Mouse (Mus musculus) adrenal gland, adult 8-10 months (tissue): ENCODE results near the gene Atxn1. TPM values are rescaled to one million over a fixed set of nuclear protein-coding genes. Genes with fewer than 3 reads are reported as not detected.
A peak's percentile ranks its signal among the peaks of the same experiment; 100 is the strongest.

Experiments used
- DNase-seq: peaks from one replicate; pipeline ENCODE4 v3.0.0; 2022
- total RNA-seq, 4 experiments: library from RNA; stranded (reverse); gene quantifications; 2 replicates each; pipeline ENCODE4 v1.2.4; 2022

The Atxn1 gene
- total RNA-seq, 4 experiments from 2014 or later = 32.0 to 59.9 (median 48.1) TPM

- DNase-seq = no peak
Observed at GRCm38 (mm10) chr13:45861098-45861580, 103.7 kb downstream of the Atxn1 start.

DNA sequence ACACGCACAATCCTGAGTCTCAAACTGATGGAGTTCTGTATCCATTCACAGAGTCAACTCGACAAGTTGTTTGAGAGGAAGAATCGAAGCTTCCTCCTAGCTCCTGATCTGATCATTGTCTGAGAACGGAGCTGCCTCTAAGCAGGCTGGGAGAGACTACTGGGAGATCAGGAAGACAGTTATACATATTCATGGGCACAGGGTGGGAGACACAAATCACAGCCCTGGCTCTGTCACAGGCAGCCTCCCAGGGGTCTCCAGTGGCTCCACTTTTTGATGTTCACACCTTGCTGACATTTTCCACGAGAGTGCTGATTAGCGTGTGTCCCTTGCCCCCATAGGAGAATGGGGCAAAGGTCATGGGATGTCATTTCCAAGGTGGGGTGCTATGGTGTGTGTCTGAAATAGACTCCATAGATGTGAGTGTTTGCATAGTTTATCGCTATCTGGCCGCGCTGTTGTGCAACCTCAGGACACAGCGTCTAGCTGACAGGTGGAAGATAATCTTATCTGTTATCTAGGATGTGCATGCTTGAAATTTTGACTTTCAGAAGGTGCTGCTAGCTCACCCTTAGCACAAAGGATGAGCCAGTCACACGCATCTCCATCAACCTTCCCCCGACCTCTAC is 105.6 kb downstream of the Atxn1 start:
- DNase-seq = no peak

- DNase-seq = no peak
Observed at GRCm38 (mm10) chr13:45857416-45857815, 107.4 kb downstream of the Atxn1 start.

DNA sequence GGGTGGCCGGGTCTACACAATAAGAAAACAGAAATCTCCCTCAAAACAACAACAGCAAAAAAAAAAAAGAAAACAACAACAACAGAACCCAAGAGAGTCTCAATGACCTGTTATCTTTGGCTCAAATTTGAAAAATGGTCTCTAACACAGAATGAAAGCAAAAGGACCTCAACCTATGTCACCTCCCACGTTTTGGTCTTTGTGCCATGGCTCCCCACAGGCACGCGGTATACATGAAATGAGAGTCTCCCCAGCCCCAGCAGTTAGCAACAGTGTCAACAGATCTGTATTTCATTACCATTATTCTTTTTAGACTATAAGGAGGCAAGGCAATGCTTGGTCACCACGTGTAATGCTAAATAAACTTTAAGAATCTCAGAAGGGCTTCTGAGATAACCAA is 110.3 kb downstream of the Atxn1 start:
- DNase-seq = no peak

DNA sequence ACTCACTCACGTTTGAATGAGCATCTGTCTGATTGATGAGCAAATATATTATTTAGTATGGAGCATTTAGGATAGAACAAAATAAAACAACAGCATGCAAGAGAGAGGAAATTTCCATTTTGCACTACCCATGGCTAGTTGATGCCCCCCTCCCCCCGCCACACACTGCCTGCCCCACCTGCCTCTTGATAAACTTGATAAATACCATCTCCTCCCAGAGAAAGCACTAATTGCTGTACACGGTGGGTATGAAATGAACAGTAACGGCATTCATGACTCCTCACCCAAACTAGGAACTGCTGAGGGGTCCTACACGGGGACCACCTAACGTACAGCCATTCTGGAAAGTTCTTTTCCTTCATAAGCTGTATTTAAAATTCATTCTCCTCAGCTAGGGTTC is 111.1 kb downstream of the Atxn1 start:
- DNase-seq = no peak

GRCm38 (mm10) chr13:45852288-45852687 is 112.5 kb downstream of the Atxn1 start:
- DNase-seq = no peak

GRCm38 (mm10) chr13:45851746-45852145 is 113.1 kb downstream of the Atxn1 start:
- no peak for DNase-seq

GRCm38 (mm10) chr13:45851156-45851555 is 113.7 kb downstream of the Atxn1 start:
- no peak for DNase-seq

- DNase-seq = no peak
Observed at GRCm38 (mm10) chr13:45850181-45850974, 114.4 kb downstream of the Atxn1 start.

DNA sequence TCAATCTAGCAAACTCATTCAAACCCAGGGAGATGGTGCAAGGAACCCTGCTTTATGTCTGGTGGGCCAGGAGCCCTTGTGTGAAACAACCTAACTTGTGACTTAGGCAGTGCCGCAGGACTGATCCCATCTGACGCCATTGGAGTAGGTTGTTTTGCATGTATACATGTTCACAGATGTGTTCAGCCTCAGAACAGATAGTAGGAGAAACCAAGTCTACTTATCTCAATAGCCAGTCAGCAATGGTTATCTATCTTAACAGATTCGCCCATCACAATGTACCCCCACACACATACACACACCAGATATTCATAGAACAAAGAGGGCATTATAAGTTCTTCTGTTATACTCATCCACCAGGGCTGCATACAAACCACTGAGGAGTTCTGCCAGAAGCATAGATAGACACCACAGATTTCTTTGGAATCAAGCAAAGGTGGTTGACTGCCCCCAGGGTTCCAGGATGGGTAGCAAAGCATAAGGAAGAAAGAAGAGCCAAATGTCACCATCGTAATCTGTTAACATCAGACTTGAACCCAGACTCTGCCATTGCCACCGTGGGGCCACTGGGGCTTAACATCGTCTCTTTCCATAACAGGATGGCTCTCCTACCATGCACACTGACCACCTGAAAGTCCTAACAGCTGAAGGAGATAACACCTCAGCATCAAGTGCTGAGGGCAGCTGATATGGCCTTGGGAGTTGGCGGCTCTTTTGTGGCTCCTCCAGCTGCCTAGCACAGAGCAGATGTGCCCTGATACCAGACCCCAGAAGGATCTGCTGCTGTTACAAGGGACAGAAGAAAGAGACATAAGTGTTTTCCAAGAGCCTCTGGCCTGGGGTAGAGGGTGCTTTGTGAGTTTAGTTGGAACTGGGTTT is 115.4 kb downstream of the Atxn1 start:
- DNase-seq = no peak

DNA sequence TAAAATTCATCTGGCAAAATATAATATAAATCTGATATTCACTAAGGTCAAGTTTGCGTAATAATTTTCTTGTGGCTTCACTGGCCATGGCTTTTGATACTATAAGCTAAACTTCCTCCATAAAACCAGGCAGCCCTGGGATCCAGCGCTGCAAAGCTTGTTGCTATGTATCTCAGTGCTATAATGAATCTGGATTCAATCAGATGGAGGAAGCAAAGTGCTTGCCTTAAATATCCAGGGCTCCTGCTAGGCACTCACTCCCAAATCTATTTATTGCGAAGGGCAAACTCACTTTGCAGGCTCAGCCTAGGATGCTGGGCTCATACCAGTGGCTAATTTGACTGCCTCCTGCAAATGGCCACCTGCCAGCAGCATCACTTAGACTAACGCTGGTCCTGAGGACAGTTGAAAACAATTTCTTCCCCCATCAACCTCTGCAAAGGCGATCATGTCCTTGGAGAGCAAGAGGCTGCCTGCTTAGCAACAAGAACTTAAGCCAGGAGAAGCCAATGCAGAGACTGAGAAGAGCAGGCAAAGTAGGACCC is 122.2 kb downstream of the Atxn1 start:
- DNase-seq = no peak

DNA sequence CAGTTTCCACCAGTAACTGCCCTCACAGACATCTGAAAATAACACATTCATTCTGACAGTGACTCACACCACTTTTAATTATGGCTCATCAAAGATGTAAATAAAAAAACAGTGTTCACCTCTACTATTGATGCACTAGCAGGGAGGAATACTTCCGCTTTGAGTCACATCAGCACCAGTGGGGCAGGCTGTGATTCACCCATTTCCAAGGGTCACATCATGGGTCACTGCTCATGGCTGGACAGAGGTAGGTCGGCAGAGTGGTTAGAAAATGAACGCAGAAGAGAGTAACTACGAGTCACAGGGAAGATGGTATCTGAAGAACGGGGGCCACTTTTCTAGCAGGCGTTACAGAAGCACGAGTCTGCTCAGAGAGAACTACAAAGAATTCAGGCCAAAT is 124.9 kb downstream of the Atxn1 start:
- no peak for DNase-seq

DNA sequence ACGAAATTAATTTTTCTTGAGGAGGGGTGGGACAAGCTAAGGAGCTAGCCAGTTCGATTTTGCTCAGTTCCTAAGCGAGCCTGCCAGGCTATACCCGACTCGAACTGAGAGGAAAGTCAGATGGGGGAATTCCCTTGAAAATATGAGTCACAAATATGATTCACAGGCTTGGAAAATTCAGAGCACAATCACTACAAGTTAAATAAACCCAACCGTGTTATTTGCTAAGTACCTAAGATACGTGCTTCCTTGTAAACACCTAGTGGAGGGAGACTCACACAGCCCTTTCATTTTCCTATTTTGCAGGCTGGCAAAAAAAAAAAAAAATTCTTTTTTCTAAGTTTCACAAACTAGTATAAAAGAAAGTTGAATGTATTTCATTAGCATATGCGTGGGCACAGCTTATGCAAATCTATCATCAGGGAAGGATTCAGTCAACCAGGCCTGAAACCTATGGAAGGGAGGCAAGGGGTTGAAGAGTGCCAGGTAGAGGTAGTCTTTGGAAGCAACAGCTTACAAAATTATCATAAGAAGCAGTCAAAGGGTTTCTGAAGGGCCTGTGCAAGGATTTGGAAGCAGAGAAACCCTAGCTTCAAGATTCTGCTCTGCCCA is 127.1 kb downstream of the Atxn1 start:
- no peak for DNase-seq

GRCm38 (mm10) chr13:45836377-45837054 is 128.3 kb downstream of the Atxn1 start:
- no peak for DNase-seq

DNA sequence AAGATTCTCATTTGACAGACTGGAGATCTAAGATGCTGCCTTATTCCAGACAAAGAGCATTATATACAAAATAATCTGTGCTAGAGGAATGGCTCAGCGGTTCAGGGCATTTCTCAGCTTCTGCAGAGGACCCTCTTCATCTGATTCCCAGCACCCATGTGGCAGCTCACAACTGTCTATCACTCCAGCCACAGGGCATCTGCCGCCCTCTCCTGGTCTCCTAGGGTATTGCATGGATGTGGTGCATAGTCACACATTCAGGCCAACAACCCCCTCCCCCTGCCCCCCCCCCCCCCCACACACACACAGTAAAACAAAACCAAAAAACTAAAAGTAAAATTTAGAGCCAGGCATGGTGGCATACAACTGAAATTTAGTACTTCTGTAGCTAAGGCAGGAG is 130.5 kb downstream of the Atxn1 start:
- no peak for DNase-seq

- no peak for DNase-seq
Observed at GRCm38 (mm10) chr13:45832695-45833350, 132.0 kb downstream of the Atxn1 start.

DNA sequence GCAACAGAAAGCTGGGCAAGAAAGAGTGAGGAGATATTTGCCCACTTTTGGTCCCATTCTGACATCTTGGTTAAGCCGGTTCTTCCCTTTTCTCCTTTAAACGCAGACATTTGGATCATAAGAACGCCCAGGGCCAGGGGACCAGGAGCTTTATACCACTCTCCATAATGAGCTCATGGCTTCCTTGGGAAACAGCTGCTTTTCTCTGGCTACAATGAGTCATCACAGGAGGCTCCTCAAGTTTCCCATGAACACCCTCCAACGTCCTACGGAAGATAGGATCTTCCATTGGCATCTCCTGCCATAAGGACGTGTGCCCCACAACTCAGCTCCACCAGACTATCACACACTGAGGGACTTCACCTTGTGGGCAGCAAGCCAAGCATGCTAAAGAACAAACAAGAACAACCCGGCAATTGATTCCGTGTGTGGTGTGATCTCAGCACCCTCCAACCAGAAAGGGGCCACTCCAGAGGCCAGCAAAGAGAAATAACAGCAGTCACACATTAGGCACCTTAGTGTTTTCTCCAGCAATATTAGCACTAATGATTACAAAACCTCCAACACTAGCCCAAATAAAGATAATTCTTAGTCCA is 135.4 kb downstream of the Atxn1 start:
- no peak for DNase-seq

- no peak for DNase-seq
Observed at GRCm38 (mm10) chr13:45828035-45828434, 136.8 kb downstream of the Atxn1 start.

DNA sequence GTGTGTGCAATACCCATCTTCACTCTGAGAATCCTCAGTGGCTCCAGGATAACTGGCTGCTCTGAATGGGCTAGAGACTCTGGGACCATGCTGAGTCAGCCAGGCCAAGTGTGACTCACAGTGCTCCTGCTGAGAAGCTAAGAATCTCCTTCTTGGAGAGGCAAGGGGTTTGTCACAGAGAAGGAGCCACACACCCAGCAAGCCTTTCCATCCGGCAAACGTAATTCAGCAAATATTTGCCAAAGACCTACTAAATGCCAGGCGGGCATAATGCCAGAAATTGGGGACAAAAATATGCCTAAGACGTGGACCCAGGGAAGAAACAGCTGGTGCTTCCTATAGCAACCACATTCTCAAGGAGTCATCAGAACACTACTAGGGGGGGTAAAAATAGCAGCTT is 137.2 kb downstream of the Atxn1 start:
- DNase-seq = peak; percentile 28

- no peak for DNase-seq
Observed at GRCm38 (mm10) chr13:45827046-45827596, 137.7 kb downstream of the Atxn1 start.
